Mouse (Mus musculus) adrenal gland, postnatal 14 days (tissue): ENCODE measurements around the gene Gap43. TPM values are rescaled to one million over a fixed set of nuclear protein-coding genes. Genes with fewer than 3 reads are reported as not detected.
"Not testable (repeated sequence)": the region's sequence is repeated elsewhere in the genome, so short reads cannot be mapped to it uniquely, and the experiment has no call there.

Experiments
- DNase-seq: peaks from one replicate; pipeline ENCODE4 v3.0.0; 2021; ENCODE audit warnings: mixed read lengths
- total RNA-seq: library from RNA; stranded (reverse); gene quantifications from 2 replicates; pipeline ENCODE4 v1.2.3, GENCODE M21; 2021

The Gap43 gene
- total RNA-seq, 1 experiment from 2014 or later: 5.0 TPM

DNA sequence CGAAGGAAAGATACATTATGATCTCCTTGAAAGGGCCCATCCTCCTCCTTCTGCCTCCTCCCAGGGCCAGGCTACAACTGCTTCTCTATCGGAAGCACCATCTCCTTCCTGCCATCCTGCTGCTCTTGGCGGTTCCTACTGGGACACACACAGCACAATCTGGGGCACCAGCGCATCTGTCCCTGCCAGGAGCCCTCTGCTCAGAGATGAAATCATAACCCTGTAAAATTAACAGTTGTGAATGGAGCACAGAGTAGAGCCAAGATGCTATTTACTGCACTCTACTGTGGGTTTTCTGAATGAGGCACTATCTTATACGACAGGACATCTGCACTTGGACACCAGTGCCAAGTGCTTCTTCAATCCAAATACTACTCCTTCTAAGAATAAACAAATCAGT is 46.0 kb downstream of the Gap43 start:
- no peak for DNase-seq

- no peak for DNase-seq
Measured at GRCm38 (mm10) chr16:42294056-42294455, 46.4 kb downstream of the Gap43 start.

- no peak for DNase-seq
Measured at GRCm38 (mm10) chr16:42291572-42291971, 48.9 kb downstream of the Gap43 start.

GRCm38 (mm10) chr16:42284005-42284404 is 56.4 kb downstream of the Gap43 start:
- no peak for DNase-seq

GRCm38 (mm10) chr16:42277713-42278112 is 62.7 kb downstream of the Gap43 start:
- DNase-seq: no peak

DNA sequence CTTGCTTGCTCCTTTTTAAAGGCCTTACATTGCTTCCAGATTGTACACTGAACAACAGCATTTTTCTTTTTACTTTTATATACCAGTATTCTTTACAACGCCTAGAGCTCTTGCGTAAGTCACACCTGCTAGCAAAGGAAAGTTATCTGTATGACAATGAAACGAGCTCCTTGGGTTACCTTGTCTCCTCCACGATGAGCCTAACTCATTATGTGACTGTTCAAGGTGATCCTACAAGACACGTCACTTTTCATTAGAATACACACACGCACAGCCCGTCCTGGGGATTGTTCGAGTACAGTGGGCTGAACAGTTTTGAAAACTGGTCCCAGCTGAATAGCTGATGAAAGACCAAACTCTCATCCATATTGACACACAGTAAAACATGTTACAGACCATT is 63.2 kb downstream of the Gap43 start:
- DNase-seq: no peak

- peak; percentile 82 for DNase-seq
Measured at GRCm38 (mm10) chr16:42276216-42277141, 64.0 kb downstream of the Gap43 start.

- DNase-seq: no peak
Measured at GRCm38 (mm10) chr16:42275518-42276215, 64.8 kb downstream of the Gap43 start.

- DNase-seq: no peak
Measured at GRCm38 (mm10) chr16:42271213-42271612, 69.2 kb downstream of the Gap43 start.

GRCm38 (mm10) chr16:42269587-42269967 is 70.9 kb downstream of the Gap43 start:
- DNase-seq: no peak

DNA sequence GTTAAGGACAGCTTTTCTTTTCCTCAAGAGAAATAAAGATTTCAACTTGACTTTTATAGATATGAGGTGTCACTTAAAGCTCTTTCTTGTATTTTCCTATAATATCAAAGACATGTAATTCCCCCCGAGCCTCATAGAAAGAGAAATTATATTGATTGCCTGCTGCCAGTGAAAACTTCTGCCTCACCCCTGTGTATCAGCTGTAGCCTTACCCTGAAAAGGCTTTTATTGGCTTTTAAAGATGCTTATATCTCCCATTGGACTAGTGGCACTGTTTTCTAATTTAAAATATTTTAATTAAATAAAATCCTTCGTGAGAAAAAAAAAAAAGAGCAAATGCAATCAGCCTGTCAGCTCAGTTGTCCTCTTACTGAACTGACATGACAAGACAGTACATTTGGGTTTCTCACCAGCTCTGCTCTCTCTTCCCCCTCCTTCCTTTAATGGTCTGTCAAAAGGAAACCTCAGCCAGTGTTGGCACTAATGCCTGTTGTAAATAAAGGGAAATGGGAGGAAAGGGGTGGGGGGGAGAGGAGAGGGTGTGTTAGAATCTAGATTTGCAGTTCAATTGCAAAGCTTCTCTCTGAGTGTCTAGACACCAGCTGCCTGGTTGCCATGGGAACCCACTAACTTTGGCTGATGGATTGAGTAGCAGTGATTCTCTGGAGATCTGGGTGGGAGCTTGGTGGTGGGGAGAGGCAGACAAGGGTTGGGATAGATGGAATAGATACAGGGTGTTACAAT is 71.4 kb downstream of the Gap43 start:
- no peak for DNase-seq

- DNase-seq: no peak
Measured at GRCm38 (mm10) chr16:42265185-42265584, 75.3 kb downstream of the Gap43 start.

DNA sequence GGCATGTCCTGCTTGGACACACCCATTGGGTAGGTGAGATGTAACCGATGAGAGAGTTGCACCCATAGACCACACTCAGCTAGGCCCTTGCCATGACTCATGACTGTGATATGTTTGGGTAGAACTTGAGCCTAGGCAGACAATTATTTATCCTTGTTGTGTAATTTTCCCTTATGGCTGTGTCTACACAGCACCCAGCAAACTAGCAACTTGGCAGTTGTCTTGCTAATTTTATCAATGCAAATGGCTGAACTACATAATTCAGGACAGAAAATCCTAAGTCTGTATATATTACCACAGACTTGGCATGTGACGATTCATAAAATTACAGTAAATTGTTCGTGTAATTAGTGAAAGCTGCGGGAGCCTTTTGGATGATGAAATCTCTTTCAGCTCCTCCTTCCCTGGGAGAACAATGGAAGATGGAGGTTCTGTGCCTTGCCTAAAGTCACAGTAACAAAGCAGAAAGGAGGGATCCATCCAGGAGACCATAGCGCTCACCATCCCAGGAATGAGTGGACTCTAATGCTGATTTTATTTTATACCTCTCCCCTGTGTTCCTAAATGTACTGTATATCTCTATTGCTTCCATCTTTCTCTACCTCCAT is 77.4 kb downstream of the Gap43 start:
- no peak for DNase-seq

- no peak for DNase-seq
Measured at GRCm38 (mm10) chr16:42255693-42256092, 84.8 kb downstream of the Gap43 start.

DNA sequence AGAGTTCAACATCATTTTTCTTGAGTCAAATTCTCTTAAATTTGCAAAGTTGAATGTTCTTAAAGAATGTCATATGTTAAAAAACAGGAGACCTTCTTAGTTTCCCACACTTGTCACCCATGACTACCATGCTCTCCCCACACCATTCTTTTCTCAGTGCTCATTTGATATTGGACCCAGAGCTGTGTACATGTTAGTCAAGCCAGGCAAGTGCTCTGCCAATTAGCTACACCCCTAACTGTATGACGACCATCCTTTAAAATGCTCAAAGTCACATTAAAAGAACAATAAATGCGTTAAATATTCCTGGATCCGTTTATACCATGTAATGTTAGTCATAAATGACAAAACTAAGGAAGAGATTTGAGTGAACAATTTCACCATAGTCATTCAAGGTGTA is 85.2 kb downstream of the Gap43 start:
- DNase-seq: no peak

DNA sequence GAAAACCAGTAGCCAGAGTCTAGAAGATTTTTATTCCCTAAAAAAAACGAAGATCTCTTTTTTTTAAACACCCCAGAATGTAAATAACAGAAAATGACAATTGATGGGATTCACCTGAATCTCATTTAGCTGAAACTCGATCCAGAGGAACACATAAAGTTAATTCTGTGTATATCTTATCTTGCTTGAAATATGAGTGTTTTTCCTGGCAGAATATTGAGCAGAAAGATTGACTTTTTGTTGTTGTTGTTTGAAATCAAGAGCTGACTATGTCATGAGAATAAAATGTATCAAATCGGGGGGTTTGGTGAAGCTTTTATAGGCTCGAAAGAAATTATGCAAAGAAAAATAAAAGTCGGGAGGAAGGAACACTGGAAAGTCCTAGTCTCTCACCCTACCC is 88.2 kb downstream of the Gap43 start:
- DNase-seq: no peak

- not testable (repeated sequence) for DNase-seq
Measured at GRCm38 (mm10) chr16:42244121-42244520, 96.3 kb downstream of the Gap43 start.

DNA sequence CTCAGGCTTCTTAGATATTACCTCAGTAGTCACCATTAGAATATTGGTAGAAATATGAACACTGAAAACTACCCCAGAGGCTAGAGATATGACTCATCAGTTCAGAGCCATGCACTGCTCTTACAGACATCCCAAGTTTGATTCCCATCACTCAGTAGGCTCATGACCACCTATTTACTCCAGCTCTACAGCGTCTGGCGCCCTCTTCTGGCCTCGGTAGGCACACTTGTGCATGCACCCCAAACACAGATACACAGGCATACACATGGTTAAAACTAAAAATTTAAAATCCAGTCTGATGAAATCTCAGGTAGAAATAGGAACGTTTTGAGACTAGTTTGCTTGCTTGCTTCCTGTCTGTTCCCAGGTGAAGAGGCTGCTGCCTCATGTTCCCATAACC is 109.1 kb downstream of the Gap43 start:
- DNase-seq: no peak
